Mouse (Mus musculus) gastrocnemius, postnatal 14 days (tissue): ENCODE data around the gene F2rl3. TPM values are rescaled to one million over a fixed set of nuclear protein-coding genes. Genes with fewer than 3 reads are reported as not detected.
A peak's percentile ranks its signal among the peaks of the same experiment; 100 is the strongest.

Experiments
- DNase-seq: peaks from one replicate; pipeline ENCODE4 v3.0.0; 2021; ENCODE audit warnings: mixed read lengths
- intact Hi-C: fragments of 180-260 bp; cut with DNase I; formaldehyde crosslinking; loops from one replicate; pipeline ENCODE4 v1.15.1; 2025; ENCODE audit warnings: low total_unique reads
- long read RNA-seq, 2 experiments: library from polyadenylated mRNA; stranded (forward); transcript quantifications; one replicate each; pipeline ENCODE4 v2.0.0; 2021
- total RNA-seq, 2 experiments: library from RNA; stranded (reverse); gene quantifications; 2 replicates each; pipeline ENCODE4 v1.2.3; 2021

F2rl3 gene
- 1 to 10 TPM; 2.2 to 2.9 TPM for total RNA-seq
- long read RNA-seq, experiment 1, partial matches to known transcripts, result 0 of 1 reads
- long read RNA-seq, experiment 1, other reads (novel, unspliced or antisense), result 0 of 1 reads
- long read RNA-seq, experiment 2, partial matches to known transcripts, result 0 of 3 reads
- long read RNA-seq, experiment 2, other reads (novel, unspliced or antisense), result 0 of 3 reads

DNA sequence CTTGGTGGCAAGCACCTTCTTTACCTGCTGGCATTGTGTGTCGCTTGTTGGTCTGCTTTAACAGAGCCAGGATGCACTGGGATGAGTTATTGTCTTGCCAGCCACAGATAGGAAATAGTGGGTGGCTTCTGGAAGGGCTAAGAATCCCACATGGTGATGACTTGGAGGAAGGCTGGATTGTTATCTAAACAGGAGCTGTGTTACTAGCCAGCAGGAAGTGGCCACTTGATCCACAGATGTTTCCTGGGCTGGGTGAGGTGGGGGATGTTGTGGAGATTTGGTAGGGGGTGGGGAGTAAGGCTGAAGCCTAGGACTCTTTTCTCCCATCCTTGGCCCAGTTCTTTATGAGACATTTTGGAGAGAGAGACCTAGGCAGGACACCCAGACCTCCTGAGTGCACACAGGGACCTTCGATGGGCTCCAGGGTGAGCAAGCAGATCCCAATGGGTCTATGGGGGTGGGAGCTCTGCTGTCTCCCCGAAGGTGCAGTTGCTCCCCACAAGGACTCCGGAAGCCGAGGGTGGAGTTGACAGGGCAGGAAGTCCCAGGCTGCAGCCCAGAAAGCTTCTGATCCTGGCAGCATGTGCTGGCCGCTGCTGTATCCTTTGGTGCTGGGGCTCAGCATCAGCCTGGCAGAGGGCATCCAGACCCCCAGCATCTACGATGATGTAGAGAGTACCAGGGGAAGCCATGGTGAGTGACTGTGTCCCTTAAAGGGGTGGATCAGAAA is at the start of gene F2rl3:
Gene F2rl3, plus strand, starts transcription at position 559 of the 730 bp plus-strand sequence.
- no peak for DNase-seq
- intact Hi-C loops, result no loop called here

DNA sequence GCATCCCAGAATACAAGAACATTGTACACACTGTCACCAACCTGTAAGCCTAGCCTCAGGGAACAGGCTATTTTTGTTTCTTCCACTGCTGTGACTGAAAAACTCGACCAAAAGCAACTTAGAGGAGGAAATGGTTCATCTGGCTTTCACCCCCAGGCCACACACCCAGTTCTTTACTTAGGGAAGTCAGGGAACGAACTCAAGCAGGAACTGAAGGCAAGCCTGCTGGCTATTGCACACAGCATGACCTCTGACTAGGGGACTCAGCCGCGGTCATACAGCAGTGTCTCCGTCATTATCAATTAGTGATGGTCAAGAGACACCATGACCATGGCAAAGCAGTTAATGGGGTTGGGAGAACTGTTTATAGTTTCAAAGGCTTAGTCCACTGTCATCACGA is 49.1 kb upstream of the F2rl3 start:
- DNase-seq, result no peak
- intact Hi-C loops, result no loop called here

DNA sequence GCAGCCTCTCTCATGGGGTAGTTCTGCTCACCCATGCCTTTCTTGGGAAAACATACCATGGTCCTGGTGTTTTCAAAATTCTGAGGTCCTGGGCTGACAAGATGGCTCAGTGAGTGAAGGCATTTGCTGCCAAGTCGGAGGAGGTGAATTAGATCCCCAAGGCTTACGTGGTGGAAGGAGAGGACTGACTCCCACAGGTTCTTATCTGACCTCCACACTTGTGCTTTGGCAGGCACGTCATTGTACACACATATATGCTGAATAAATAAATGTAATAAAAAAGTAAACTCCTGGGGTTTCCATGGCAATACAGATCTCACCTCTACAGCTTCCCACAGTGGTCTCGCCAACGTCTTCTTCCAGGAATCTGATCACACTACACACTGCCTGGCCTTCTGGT is 45.1 kb upstream of the F2rl3 start:
- no peak for DNase-seq
- intact Hi-C loops, result no loop called here

DNA sequence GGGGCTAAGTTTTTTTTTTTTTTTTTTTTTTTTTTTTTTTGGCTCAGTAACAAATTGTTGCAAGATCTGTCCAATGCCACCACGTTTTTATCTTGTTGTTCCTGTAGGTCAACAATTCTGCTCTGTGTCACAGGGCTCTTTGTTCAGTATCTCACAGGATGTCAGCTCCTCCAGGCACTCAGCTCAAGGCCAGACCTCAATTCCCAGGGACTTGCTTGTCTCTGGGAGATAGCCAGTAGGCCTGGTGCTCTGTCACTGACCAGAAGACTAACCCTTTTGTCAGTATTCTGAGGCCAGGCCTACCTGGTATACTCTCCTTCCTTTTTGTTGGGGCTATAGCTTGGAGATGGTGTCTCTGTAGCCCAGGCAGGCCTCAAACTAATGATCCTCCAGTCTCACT is 41.1 kb upstream of the F2rl3 start:
- no peak for DNase-seq
- intact Hi-C loops, result no loop called here

DNA sequence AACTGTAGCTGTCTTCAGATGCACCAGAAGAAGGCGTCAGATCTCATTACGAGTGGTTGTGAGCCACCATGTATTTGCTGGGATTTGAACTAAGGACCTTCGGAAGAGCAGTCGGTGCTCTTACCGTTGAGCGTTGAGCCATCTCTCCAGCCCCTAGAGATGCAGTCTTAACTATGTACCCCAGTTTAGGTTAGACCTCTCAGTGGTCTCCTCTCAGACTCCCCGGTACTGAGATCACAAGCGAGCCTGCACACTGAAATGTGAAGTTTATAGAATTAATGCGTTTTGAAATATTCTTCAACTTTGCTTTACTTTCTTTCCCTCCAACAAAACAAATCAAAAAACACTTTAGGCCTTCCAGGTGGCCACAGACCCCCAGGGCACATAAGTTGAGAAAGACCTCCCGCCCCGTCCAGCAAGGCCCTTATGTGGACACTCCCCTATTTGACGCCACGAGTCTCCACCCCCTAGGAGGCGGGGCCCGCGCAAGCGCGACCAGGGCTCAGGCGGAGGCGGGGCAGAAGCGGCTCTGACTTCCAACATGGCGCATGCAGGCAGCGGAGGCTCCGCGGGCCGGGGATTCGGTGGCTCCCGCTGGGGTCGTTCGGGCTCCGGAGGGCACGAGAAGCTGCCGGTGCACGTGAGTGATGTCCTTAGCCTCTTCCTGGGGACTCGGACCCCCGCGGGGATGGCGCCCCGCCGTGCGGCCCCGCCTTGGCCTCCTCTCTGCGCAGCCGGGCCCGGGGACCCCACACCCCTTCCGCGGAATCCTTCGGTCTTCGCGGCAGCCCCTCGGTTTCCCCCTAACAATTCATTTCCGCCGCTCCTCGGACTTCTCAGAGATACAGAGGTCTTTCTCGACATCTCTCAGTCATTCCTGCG is 38.7 kb upstream of the F2rl3 start, which contains the start of gene Sin3b:
Gene Sin3b, plus strand, starts transcription at position 517 of the 882 bp plus-strand sequence.
- intact Hi-C loops, result no loop called here
- peak; percentile 95 for DNase-seq

DNA sequence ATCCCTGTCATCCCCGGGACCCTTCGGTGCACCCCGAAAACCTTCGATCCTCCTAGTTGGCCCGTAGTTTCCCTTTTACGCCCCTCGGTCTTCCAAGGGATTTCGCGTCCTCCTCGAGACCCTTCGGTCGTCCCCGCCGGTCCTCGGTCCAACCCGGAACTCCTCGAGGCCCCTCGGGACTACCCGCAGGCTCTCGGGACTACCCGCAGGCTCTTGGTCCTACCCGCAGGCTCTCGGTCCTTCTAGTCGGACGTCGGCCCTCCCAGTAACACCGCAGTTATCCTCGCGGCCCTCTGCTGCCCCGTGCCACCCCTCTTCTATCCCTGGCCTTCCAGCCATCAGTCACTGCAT is 38.1 kb upstream of the F2rl3 start:
- peak; percentile 22 for DNase-seq
- intact Hi-C loops, result no loop called here

DNA sequence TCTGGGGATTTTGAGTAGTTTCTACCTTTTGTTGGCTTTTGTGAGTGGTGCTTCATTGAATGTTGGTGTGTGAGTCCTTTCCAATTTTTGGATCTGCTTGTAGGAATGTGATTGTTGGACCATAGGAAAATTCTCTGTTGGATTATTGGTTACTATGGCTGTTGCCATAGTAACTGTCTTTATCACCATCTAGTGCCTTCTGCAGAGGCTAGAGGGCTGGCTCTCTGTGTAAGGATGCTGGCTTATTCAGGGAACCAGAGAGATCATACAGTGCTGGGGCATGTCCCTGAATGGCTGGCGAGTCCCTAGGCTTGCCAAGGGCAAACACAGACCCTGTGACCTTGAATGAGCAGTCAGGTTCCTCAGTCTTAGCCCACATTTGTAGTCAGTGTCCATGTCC is 33.0 kb upstream of the F2rl3 start:
- intact Hi-C loops, result no loop called here
- no peak for DNase-seq

GRCm38 (mm10) chr8:72735001-72735400 is 26.7 kb upstream of the F2rl3 start:
- intact Hi-C loops, result no loop called here
- DNase-seq, result no peak

DNA sequence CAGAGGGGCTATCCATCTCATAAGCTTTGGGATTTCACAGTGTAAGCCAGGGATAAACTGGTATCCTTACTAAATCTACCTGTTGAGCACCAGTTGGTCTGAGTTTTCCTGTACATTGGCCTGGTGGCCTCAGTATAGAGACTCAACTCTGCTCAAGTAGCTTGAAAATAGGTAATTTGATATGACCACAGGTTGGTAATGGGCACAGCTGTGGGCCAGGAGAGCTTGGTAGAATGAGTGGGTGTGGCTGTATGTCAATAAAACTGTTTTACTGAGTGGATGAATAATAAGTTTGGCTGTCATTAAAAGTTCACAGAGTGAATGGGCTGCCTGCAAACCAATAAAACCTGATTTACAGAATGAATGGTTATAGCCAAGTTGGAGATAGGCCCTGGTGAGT is 24.8 kb upstream of the F2rl3 start:
- no peak for DNase-seq
- intact Hi-C loops, result no loop called here

GRCm38 (mm10) chr8:72746061-72746460 is 15.6 kb upstream of the F2rl3 start:
- DNase-seq, result no peak
- intact Hi-C loops, result no loop called here

GRCm38 (mm10) chr8:72749846-72750245 is 11.8 kb upstream of the F2rl3 start:
- intact Hi-C loops, result no loop called here
- DNase-seq, result no peak

DNA sequence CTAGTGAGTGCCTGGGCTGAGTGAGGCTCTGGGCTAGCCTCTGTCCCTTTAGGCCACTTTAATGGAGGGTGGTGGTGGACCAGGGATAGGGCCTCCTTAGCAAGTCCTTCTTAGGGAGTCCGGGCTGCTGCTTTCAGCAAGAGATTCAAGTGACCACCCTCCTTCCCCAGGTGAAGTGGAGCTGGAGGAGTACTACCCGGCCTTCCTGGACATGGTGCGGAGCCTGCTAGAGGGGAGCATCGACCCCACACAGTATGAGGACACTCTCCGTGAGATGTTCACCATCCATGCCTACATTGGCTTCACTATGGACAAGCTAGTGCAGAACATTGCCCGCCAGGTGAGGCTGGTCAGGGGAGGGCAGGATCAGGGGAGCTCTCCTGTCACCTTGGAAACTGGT is 11.4 kb upstream of the F2rl3 start:
- DNase-seq, result no peak
- intact Hi-C loops, result no loop called here

DNA sequence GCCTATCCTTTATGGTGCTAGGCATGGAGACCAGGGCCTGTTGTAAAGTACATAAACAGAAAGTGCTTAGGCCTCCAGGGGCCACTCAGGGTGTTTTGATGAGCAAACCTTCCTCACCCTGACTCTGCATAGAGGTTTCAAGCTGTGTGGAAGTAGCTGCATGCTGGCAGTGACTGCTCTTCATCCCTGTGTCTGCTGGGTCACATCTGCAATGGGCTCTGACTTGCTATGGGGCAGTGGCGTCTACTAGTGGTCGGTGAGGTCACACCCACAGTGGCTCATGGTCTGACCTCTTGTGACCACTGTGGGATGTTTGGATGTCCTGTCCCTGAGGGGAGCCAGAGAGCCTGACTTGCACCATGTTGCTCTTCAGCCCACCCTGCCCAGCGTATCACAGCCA is 10.6 kb upstream of the F2rl3 start:
- no peak for DNase-seq

DNA sequence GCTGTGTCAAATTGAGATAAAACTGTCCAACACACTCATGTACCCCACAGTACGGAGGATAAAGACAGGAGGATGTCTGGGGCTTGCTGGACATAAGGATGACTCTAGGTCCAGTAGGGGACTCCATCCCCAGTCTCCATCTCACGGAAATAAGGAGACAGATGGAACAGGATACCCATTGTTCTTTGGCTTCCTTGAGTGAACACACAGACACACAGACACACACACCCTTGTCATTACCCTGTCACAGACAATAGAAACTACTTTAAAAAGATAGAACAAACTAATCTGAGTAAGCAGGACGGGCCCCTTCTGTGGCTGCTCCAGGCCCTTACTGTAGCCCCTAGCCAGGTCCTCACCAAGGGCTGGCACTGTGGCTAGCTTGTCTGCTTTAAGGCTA is 9.4 kb upstream of the F2rl3 start:
- no peak for DNase-seq
- intact Hi-C loops, result no loop called here

More for the DNA sequence above, 10.6 kb upstream of the F2rl3 start:
- intact Hi-C loops, result no loop called here

GRCm38 (mm10) chr8:72753165-72753564 is 8.5 kb upstream of the F2rl3 start:
- intact Hi-C loops, result no loop called here

DNA sequence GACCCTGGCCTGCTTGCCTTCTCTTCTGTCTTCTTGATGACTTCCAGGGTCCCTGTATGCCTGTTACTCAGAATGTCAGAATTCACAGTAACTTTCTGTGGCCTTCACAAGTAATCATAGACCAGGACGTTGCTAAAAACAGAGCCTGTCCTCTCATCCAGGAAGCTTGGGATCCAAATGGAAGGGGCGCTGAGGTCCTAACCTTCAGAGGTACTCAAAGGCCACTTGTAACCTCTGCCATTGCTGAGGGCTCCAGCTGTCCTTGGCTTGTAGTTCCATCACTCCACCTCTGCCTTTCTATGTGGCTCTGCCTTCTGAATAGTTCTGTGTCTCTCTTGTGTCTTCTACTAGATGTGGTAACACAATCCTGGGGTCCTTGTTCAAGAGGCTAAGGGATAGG is 7.9 kb upstream of the F2rl3 start:
- intact Hi-C loops, result no loop called here
- no peak for DNase-seq

More at GRCm38 (mm10) chr8:72753165-72753564, 8.5 kb upstream of the F2rl3 start:
- DNase-seq, result no peak

GRCm38 (mm10) chr8:72756031-72756430 is 5.6 kb upstream of the F2rl3 start:
- intact Hi-C loops, result no loop called here
- no peak for DNase-seq

- intact Hi-C loops, result no loop called here
- no peak for DNase-seq
Measured at GRCm38 (mm10) chr8:72756771-72757390, 4.8 kb upstream of the F2rl3 start.

GRCm38 (mm10) chr8:72757426-72758195 is 4.1 kb upstream of the F2rl3 start:
- intact Hi-C loops, result no loop called here
- DNase-seq, result no peak
